Mouse (Mus musculus) embryonic facial prominence, embryonic 13.5 days (tissue): Measurements from ENCODE around the gene Hnrnph2. TPM values are rescaled to one million over a fixed set of nuclear protein-coding genes. Genes with fewer than 3 reads are reported as not detected.

Source experiments
- ATAC-seq: fragments of 200-750 bp; cut with Nextera tagmentation; 2 replicates; pipeline ENCODE4 v1.8.0; 2017; ENCODE audit warnings: low read depth; ENCODE audit not compliant: insufficient number of reproducible peaks, insufficient read depth, low FRiP score, low TSS enrichment
- H3K27ac ChIP-seq: fragments of 300-500 bp; sonication (generic); 2 replicates; pipeline ENCODE4 v1.5.1; 2015; ENCODE audit warnings: moderate library complexity, mild to moderate bottlenecking, inconsistent platforms
- H3K27me3 ChIP-seq: fragments of 300-500 bp; sonication (generic); 2 replicates; pipeline ENCODE4 v1.6.1; 2015; ENCODE audit warnings: mild to moderate bottlenecking, inconsistent platforms
- H3K36me3 ChIP-seq: fragments of 300-500 bp; sonication (generic); 2 replicates; pipeline ENCODE4 v1.6.1; 2015; ENCODE audit warnings: mild to moderate bottlenecking, inconsistent platforms
- H3K4me1 ChIP-seq: fragments of 300-500 bp; sonication (generic); 2 replicates; pipeline ENCODE4 v1.6.1; 2015; ENCODE audit warnings: inconsistent platforms
- H3K4me2 ChIP-seq: fragments of 300-500 bp; sonication (generic); 2 replicates; pipeline ENCODE4 v1.6.1; 2015; ENCODE audit warnings: moderate library complexity, mild to moderate bottlenecking, inconsistent platforms
- H3K4me3 ChIP-seq: fragments of 300-500 bp; sonication (generic); 2 replicates; pipeline ENCODE4 v1.5.1; 2015; ENCODE audit warnings: mild to moderate bottlenecking, inconsistent platforms
- H3K9ac ChIP-seq: fragments of 300-500 bp; sonication (generic); 2 replicates; pipeline ENCODE4 v1.6.1; 2015; ENCODE audit warnings: mild to moderate bottlenecking, inconsistent platforms
- H3K9me3 ChIP-seq: fragments of 300-500 bp; sonication (generic); 2 replicates; pipeline ENCODE4 v1.6.1; 2016; ENCODE audit warnings: inconsistent platforms
- WGBS: fragments of 180-500 bp; shearing (Covaris S2); methylation state at CpG from one replicate; pipeline ENCODE4 v1.1.7; 2015; ENCODE audit warnings: mixed read lengths; 5-methylcytosine and 5-hydroxymethylcytosine counted together
- polyA plus RNA-seq: library from polyadenylated mRNA; unstranded; fragments of >200 nt; fragmentation: Nextera tagmentation; extraction: Ambion mirVana; gene quantifications from 2 replicates; pipeline ENCODE4 v1.2.1, GENCODE M21; 2015

The Hnrnph2 gene
- polyA plus RNA-seq, 1 experiment from 2014 or later: 151 TPM

- 62% methylated on average over 1 of the region's 1 CpGs for WGBS
- no peak overlapping the region for H3K4me2 ChIP-seq
- no peak overlapping the region for H3K27ac ChIP-seq
- H3K27me3 ChIP-seq: no peaks in the 10 kb centered on the region
- no peaks in the 10 kb centered on the region for H3K36me3 ChIP-seq
- no peaks in the 10 kb centered on the region for H3K4me1 ChIP-seq
- no peak overlapping the region for H3K4me3 ChIP-seq
- no peaks in the 10 kb centered on the region for H3K9me3 ChIP-seq
- ATAC-seq: no peak
- no peak overlapping the region for H3K9ac ChIP-seq
Measured at GRCm38 (mm10) chrX:134652061-134652460, 51.1 kb downstream of the Hnrnph2 start.

Other genes starting within 250 kb of the Hnrnph2 start
- gene Drp2, start 196.6 kb upstream of the Hnrnph2 start, polyA plus RNA-seq: 4.1 and 5.4 TPM in 2 replicates
- gene Taf7l, start 124.7 kb upstream of the Hnrnph2 start, polyA plus RNA-seq: 0.15 and 0.24 TPM in 2 replicates
- gene Timm8a1, start 59.3 kb upstream of the Hnrnph2 start, polyA plus RNA-seq: 66.8 and 78.8 TPM in 2 replicates
- 1.4 and 1.5 TPM in 2 replicates for gene Btk, start 17.6 kb upstream of the Hnrnph2 start, polyA plus RNA-seq
- gene Rpl36a, start 15.5 kb upstream of the Hnrnph2 start, polyA plus RNA-seq: 430 and 455 TPM in 2 replicates
- gene Gla, start 54 bp upstream of the Hnrnph2 start, polyA plus RNA-seq: 4.0 and 4.5 TPM in 2 replicates
- 6.2 and 6.6 TPM in 2 replicates for gene Armcx4, start 85.3 kb downstream of the Hnrnph2 start, polyA plus RNA-seq
- 63.3 and 68.0 TPM in 2 replicates for gene Armcx1, start 116.8 kb downstream of the Hnrnph2 start, polyA plus RNA-seq
- 34.5 and 36.6 TPM in 2 replicates for gene Armcx6, start 150.2 kb downstream of the Hnrnph2 start, polyA plus RNA-seq
- 62.5 and 65.7 TPM in 2 replicates for gene Armcx3, start 155.4 kb downstream of the Hnrnph2 start, polyA plus RNA-seq
- 86.4 and 88.3 TPM in 2 replicates for gene Armcx2, start 208.0 kb downstream of the Hnrnph2 start, polyA plus RNA-seq